Comparison of ENCODE assay signal across 24 mouse cellular contexts in the genomic region with DNA sequence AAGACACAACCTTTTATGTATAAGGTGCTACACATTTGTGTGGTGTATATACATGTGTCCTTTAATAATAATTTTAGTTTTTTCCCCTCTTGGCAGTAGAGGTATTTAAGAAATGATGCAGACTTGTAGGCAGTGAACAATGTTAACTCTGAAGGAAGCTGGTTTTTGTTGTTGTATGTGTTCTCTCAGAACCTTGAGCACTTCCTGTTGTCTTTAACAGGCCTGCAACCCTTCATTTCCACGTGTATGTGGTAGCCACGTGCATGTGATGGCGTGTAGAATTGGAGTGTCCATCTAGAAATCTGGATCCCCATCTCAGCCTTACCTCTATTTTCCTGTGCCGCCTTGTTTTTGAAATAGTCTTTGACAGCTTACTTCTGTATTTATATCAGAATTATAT.
"Had no signal": no experiment of that assay in that cellular context is flagged by ENCODE, and none has a peak within 500 bp of the region (broad histone marks: within the 10 kb centered on the region; RNA-seq: fewer than 3 reads in every experiment).

No protein-coding gene starts in this region.

- H3K9ac ChIP-seq: heart, embryonic 13.5 days; heart, embryonic 15.5 days; hindbrain, embryonic 13.5 days; intestine, embryonic 15.5 days; limb, embryonic 13.5 days; limb, embryonic 15.5 days; liver, embryonic 12.5 days; liver, embryonic 14.5 days had no signal

- H3K4me3 ChIP-seq: heart, embryonic 10.5 days; heart, embryonic 13.5 days; heart, embryonic 15.5 days; hindbrain, embryonic 13.5 days; intestine, embryonic 15.5 days; layer of hippocampus, adult 2 months; left cerebral cortex, adult 2 months; limb, embryonic 13.5 days; limb, embryonic 15.5 days; liver, embryonic 12.5 days had no signal

- H3K4me1 ChIP-seq: hindbrain, embryonic 13.5 days; limb, embryonic 15.5 days had no signal

- H3K27ac ChIP-seq: heart, embryonic 10.5 days; heart, embryonic 13.5 days; heart, embryonic 15.5 days; hindbrain, embryonic 13.5 days; intestine, embryonic 15.5 days; layer of hippocampus, adult 2 months; left cerebral cortex, adult 2 months; limb, embryonic 13.5 days; limb, embryonic 15.5 days; liver, embryonic 12.5 days; liver, embryonic 14.5 days had no signal

- H3K27me3 ChIP-seq: heart, embryonic 13.5 days; heart, embryonic 15.5 days; hindbrain, embryonic 13.5 days; intestine, embryonic 15.5 days; limb, embryonic 13.5 days; limb, embryonic 15.5 days; liver, embryonic 12.5 days had no signal

- ATAC-seq: hindbrain, embryonic 16.5 days; intestine, embryonic 15.5 days; intestine, postnatal 0 days; liver, embryonic 12.5 days had no signal

- H3K9me3 ChIP-seq: heart, embryonic 10.5 days; heart, embryonic 13.5 days; heart, embryonic 15.5 days; hindbrain, embryonic 13.5 days; intestine, embryonic 15.5 days; limb, embryonic 13.5 days; limb, embryonic 15.5 days; liver, embryonic 12.5 days had no signal

- DNase-seq: gastrocnemius, postnatal 14 days; gastrocnemius, postnatal 36 days; heart, adult 18-20 months; heart, postnatal 14 days; heart, postnatal 36 days; kidney, adult 18-20 months; kidney, adult 8-10 months; kidney, postnatal 10 days; kidney, postnatal 25 days; kidney, postnatal 4 days; lung, adult 18-20 months had no signal

- H3K36me3 ChIP-seq: heart, embryonic 15.5 days; hindbrain, embryonic 13.5 days; intestine, embryonic 15.5 days; limb, embryonic 13.5 days; limb, embryonic 15.5 days had no signal

- H3K4me2 ChIP-seq: heart, embryonic 13.5 days; heart, embryonic 15.5 days; hindbrain, embryonic 13.5 days; intestine, embryonic 15.5 days; limb, embryonic 13.5 days; limb, embryonic 15.5 days; liver, embryonic 12.5 days had no signal
